Mouse (Mus musculus): ENCODE measurements around the gene Pdss1. TPM values are rescaled to one million over a fixed set of nuclear protein-coding genes. Genes with fewer than 3 reads are reported as not detected.

Pdss1 gene
- 8.9 and 12.7 TPM in 2 replicates for polyA plus RNA-seq (2015; fragmentation: Nextera tagmentation; extraction: Ambion mirVana)

DNA sequence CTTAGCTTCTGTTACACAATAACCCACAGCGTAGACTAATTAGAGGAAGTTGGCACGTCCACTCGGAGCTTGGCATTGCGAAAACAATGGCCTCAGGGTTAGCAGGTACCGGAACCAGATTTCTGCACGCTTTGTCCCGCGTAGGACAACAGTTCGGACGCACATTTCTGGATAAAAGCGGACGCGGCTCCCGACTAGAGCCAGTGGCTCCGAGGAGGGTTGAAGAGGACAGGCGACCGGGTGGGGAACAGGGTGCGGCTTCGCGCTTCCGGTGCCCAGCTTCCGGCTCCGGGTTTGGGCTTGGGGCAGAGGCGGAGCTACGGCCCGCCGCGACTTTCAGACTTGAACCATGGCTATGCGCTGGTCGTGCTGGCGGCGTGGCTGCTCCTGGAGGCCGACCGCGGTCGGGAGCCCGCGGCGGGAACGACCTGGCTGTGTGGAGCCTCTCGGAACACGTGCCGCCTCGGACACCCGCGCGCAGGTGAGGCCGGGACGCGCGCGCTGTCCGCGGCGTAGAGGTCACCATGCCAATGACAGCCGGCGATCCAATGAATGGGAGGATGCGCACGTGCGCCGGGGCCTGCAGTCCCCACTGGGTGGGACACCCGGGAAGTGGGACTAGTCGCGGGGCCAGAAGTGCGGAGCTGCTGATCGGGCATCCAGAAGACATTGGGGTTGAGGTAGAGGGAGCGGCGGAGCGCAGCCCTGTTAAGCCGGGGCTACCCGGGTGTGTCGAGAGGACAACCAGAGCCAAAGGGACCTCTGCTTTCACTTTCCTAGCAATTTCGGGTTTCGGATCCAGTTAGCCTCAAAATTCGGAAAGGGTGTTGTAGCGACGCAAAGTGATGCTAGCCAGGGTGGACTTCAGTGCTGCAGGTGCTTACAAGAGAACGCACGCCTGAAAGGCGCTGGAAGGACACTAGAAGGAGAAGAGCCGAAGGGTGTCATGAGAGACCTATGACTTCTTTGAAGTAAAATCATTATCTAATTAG is at the start of gene Pdss1:
TSS of gene Pdss1 (plus strand) at position 241 of the 992 bp plus-strand sequence.

Other genes with a start within 250 kb of the Pdss1 start
- 4.8 and 9.6 TPM in 2 replicates for gene Apbb1ip, start 121.4 kb upstream of the Pdss1 start, polyA plus RNA-seq (2015; fragmentation: Nextera tagmentation; extraction: Ambion mirVana)
- 40.0 and 44.3 TPM in 2 replicates for gene Abi1, start 144.7 kb downstream of the Pdss1 start, polyA plus RNA-seq (2015; fragmentation: Nextera tagmentation; extraction: Ambion mirVana)
- gene Acbd5, start 172.6 kb downstream of the Pdss1 start, polyA plus RNA-seq (2015; fragmentation: Nextera tagmentation; extraction: Ambion mirVana), result 18.2 and 21.3 TPM in 2 replicates